Mouse (Mus musculus) ES-E14 (cell line): ENCODE results near the gene Ercc6l2. TPM values are rescaled to one million over a fixed set of nuclear protein-coding genes. Genes with fewer than 3 reads are reported as not detected.

Experiments
- DNase-seq: peaks from one replicate; pipeline ENCODE4 v3.0.0-alpha.2; 2013; ENCODE audit warnings: low read depth, low spot score
- H3K27ac ChIP-seq: 2 replicates; pipeline ENCODE4 v1.5.1; 2012; ENCODE audit warnings: low read depth, mild to moderate bottlenecking, low read length, moderate library complexity, mixed read lengths; ENCODE audit not compliant: poor library complexity, insufficient read depth, severe bottlenecking
- H3K36me3 ChIP-seq: 2 replicates; pipeline ENCODE4 v1.6.1; 2012; ENCODE audit warnings: mild to moderate bottlenecking, low read length, moderate library complexity, mixed read lengths; ENCODE audit not compliant: control insufficient read depth, poor library complexity, insufficient read depth, severe bottlenecking
- H3K4me1 ChIP-seq, 2 experiments: fragments of 150-350 bp in 1 of 2; sonication (generic) in 1 of 2; 2 replicates each; pipeline ENCODE4 v1.6.1; 2012; ENCODE audit warnings: low read length in 2 of 2, mild to moderate bottlenecking in 1 of 2, mixed read lengths in 1 of 2; ENCODE audit not compliant: control insufficient read depth in 2 of 2, insufficient read depth in 2 of 2, poor library complexity in 1 of 2
- H3K4me3 ChIP-seq, 2 experiments: fragments of 150-350 bp in 1 of 2; sonication (generic) in 1 of 2; 2 replicates each; pipeline ENCODE4 v1.5.1; 2012; ENCODE audit warnings: low read length in 2 of 2, low read depth in 1 of 2, mild to moderate bottlenecking in 1 of 2, mixed read lengths in 1 of 2; ENCODE audit not compliant: insufficient read depth in 1 of 2, poor library complexity in 1 of 2, severe bottlenecking in 1 of 2
- H3K9ac ChIP-seq: 2 replicates; pipeline ENCODE4 v1.6.1; 2012; ENCODE audit warnings: low read depth, mild to moderate bottlenecking, low read length, mixed read lengths; ENCODE audit not compliant: poor library complexity, insufficient read depth, severe bottlenecking
- H3K9me3 ChIP-seq: fragments of 150-350 bp; sonication (generic); 2 replicates; pipeline ENCODE4 v1.6.1; 2012; ENCODE audit warnings: low read depth, mild to moderate bottlenecking, low read length; ENCODE audit not compliant: control insufficient read depth, insufficient read depth
- CHD2 ChIP-seq: IDR thresholded peaks from 2 replicates; pipeline ENCODE4 v1.6.1; 2014; ENCODE audit warnings: mild to moderate bottlenecking, low read depth, low read length, inconsistent platforms
- HCFC1 ChIP-seq: IDR thresholded peaks from 2 replicates; pipeline ENCODE4 v1.6.1; 2012; ENCODE audit warnings: low read length, inconsistent platforms, borderline replicate concordance; ENCODE audit not compliant: insufficient read depth
- MAFK ChIP-seq: IDR thresholded peaks from 2 replicates; pipeline ENCODE4 v1.6.1; 2014; ENCODE audit warnings: mild to moderate bottlenecking, low read depth, low read length, inconsistent platforms; ENCODE audit not compliant: insufficient read depth
- ZC3H11A ChIP-seq: IDR thresholded peaks from 2 replicates; pipeline ENCODE4 v1.6.1; 2012; ENCODE audit warnings: low read depth, mild to moderate bottlenecking, inconsistent platforms, low read length, borderline replicate concordance
- ZNF384 ChIP-seq: IDR thresholded peaks from 2 replicates; pipeline ENCODE4 v1.6.1; 2012; ENCODE audit warnings: low read depth, low read length, inconsistent platforms
- in situ Hi-C, 2 experiments: fragments of 600-800 bp; cut with MboI; formaldehyde crosslinking; loops; one replicate each; pipeline ENCODE4 v1.15.1; 2025; ENCODE audit warnings: low sequenced_read_pairs in 2 of 2, inconsistent platforms in 1 of 2; ENCODE audit not compliant: unreplicated experiment in 2 of 2
- total RNA-seq: library from RNA; depleted of rRNA; stranded (reverse); fragments of 300-350 nt; gene quantifications from 2 replicates; pipeline ENCODE4 v1.2.3, GENCODE M21; 2012

The Ercc6l2 gene
- total RNA-seq, 1 experiment = 28.1 TPM

GRCm38 (mm10) chr13:63879105-63879863 lies 64.2 kb downstream of the Ercc6l2 start:
- Histone ChIP-seq H3K4me3 (no peak overlapping the region), H3K9ac (no peak overlapping the region), H3K4me1 (no peaks in the 10 kb centered on the region), H3K27ac (no peak overlapping the region), H3K36me3 (no peaks in the 10 kb centered on the region), H3K9me3 (no peaks in the 10 kb centered on the region)
- in situ Hi-C loops = no loop called here
- TF ChIP-seq HCFC1 (no peak), MAFK (no peak)
- DNase-seq = no peak

DNA sequence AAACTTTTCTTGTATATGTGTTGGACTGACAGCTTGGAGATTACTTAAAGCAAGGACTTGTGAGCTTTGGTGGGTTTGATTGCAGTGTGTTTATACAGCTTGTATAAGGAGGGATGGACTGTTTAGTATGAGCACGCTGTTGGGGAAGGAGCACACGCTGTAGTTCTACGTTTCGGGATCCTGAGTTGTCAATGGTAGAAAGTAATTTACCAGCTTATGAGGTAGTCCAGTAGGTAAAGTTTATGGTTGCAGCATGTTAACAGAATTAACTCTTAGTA lies 64.8 kb downstream of the Ercc6l2 start:
- no peaks in the 10 kb centered on the region for H3K4me1 ChIP-seq
- TF ChIP-seq CHD2 = no peak
- no peak for TF ChIP-seq ZC3H11A
- no peak for TF ChIP-seq ZNF384
- no peak for TF ChIP-seq MAFK
- no peak for TF ChIP-seq HCFC1
- no peak overlapping the region for H3K9ac ChIP-seq
- H3K4me3 ChIP-seq = no peak overlapping the region
- H3K9me3 ChIP-seq = no peaks in the 10 kb centered on the region
- in situ Hi-C loops = no loop called here
- no peak overlapping the region for H3K27ac ChIP-seq
- no peak for DNase-seq
- no peaks in the 10 kb centered on the region for H3K36me3 ChIP-seq

- in situ Hi-C loops = no loop called here
- TF ChIP-seq MAFK = no peak
- TF ChIP-seq ZNF384 = no peak
- TF ChIP-seq ZC3H11A = no peak
- TF ChIP-seq CHD2 = no peak
- no peak for TF ChIP-seq HCFC1
- Histone ChIP-seq H3K4me3 (no peak overlapping the region), H3K27ac (no peak overlapping the region), H3K9ac (no peak overlapping the region), H3K36me3 (peaks cover 2% of the 10 kb centered on the region; the same call in 1 of the 2 replicates), H3K4me1 (no peaks in the 10 kb centered on the region), H3K9me3 (no peaks in the 10 kb centered on the region)
- no peak for DNase-seq
Observed at GRCm38 (mm10) chr13:63885532-63885949, 70.5 kb downstream of the Ercc6l2 start.

- in situ Hi-C loops = no loop called here
- Histone ChIP-seq H3K4me3 (no peak overlapping the region), H3K27ac (no peak overlapping the region), H3K9me3 (no peaks in the 10 kb centered on the region), H3K36me3 (peaks cover 2% of the 10 kb centered on the region; the same call in 1 of the 2 replicates), H3K4me1 (no peaks in the 10 kb centered on the region), H3K9ac (no peak overlapping the region)
- no peak for DNase-seq
- TF ChIP-seq MAFK (no peak), ZC3H11A (no peak), HCFC1 (no peak), ZNF384 (no peak), CHD2 (no peak)
Observed at GRCm38 (mm10) chr13:63886429-63887052, 71.5 kb downstream of the Ercc6l2 start.
